Mouse (Mus musculus) CD4-positive, CD25-positive, alpha-beta regulatory T cell, adult 2 months (primary cell): ENCODE data around the gene Synj2.
A peak's percentile ranks its signal among the peaks of the same experiment; 100 is the strongest.

ENCODE experiments used
- DNase-seq: peaks from one replicate; pipeline ENCODE4 v3.0.0-alpha.2; 2012; ENCODE audit warnings: low read depth, low spot score

Gene Synj2

GRCm38 (mm10) chr17:5934554-5935324, 6.3 kb upstream of the Synj2 start:
- DNase-seq = peak; percentile 87

- DNase-seq = no peak
These were observed 5.4 kb upstream of the Synj2 start for GRCm38 (mm10) chr17:5935680-5936079.

- DNase-seq = no peak
These were observed 4.8 kb upstream of the Synj2 start for GRCm38 (mm10) chr17:5936276-5936675.

GRCm38 (mm10) chr17:5937441-5937840, 3.6 kb upstream of the Synj2 start:
- DNase-seq = no peak

GRCm38 (mm10) chr17:5939871-5940270, 1.2 kb upstream of the Synj2 start:
- no peak for DNase-seq

GRCm38 (mm10) chr17:5940792-5941191, 288 bp upstream of the Synj2 start:
- peak; percentile 91 for DNase-seq

- DNase-seq = no peak
These were observed 1.1 kb downstream of the Synj2 start for GRCm38 (mm10) chr17:5942156-5942555.

- DNase-seq = no peak
These were observed 2.0 kb downstream of the Synj2 start for GRCm38 (mm10) chr17:5943053-5943452.

GRCm38 (mm10) chr17:5947039-5947438, 6.0 kb downstream of the Synj2 start:
- no peak for DNase-seq

GRCm38 (mm10) chr17:5952455-5952854, 11.4 kb downstream of the Synj2 start:
- no peak for DNase-seq

GRCm38 (mm10) chr17:5956350-5957000, 15.4 kb downstream of the Synj2 start:
- DNase-seq = no peak

GRCm38 (mm10) chr17:5957097-5957496, 16.0 kb downstream of the Synj2 start:
- DNase-seq = no peak

- DNase-seq = no peak
These were observed 17.1 kb downstream of the Synj2 start for GRCm38 (mm10) chr17:5958229-5958628.

- no peak for DNase-seq
These were observed 17.6 kb downstream of the Synj2 start for GRCm38 (mm10) chr17:5958636-5959035.

- DNase-seq = no peak
These were observed 18.0 kb downstream of the Synj2 start for GRCm38 (mm10) chr17:5959096-5959495.

GRCm38 (mm10) chr17:5959802-5960201, 18.7 kb downstream of the Synj2 start:
- no peak for DNase-seq

GRCm38 (mm10) chr17:5963766-5964165, 22.7 kb downstream of the Synj2 start:
- DNase-seq = no peak

- DNase-seq = no peak
These were observed 24.2 kb downstream of the Synj2 start for GRCm38 (mm10) chr17:5965084-5965781.

GRCm38 (mm10) chr17:5966706-5967105, 25.6 kb downstream of the Synj2 start:
- no peak for DNase-seq

GRCm38 (mm10) chr17:5968562-5968961, 27.5 kb downstream of the Synj2 start:
- no peak for DNase-seq

- no peak for DNase-seq
These were observed 28.2 kb downstream of the Synj2 start for GRCm38 (mm10) chr17:5969246-5969645.

GRCm38 (mm10) chr17:5970298-5970821, 29.3 kb downstream of the Synj2 start:
- DNase-seq = no peak
